Mouse (Mus musculus): ENCODE measurements at regions not wholly inside any gene's neighbourhood (a gene's known extent, or its start where the extent isn't known, plus 50 kb on each side); places are given as distances from the start of the nearest gene placed in this dataset.
A peak's percentile ranks its signal among the peaks of the same experiment; 100 is the strongest.

GRCm38 (mm10) chr13:48027775-48028489 lies 233.1 kb upstream of the Id4 start:
- Histone ChIP-seq H3K27me3 (no peaks in the 10 kb centered on the region), H3K9ac (no peak overlapping the region), H3K4me2 (no peak overlapping the region), H3K4me1 (no peaks in the 10 kb centered on the region), H3K4me3 (replicated peaks) (no peak overlapping the region), H3K36me3 (no peaks in the 10 kb centered on the region), H3K9me3 (replicated peaks) (no peaks in the 10 kb centered on the region), H3K27ac (no peak overlapping the region)
- no peak for ATAC-seq (replicated peaks; ENCODE audit: low FRiP score)
- WGBS = 57% methylated on average over 7 of the region's 7 CpGs

DNA sequence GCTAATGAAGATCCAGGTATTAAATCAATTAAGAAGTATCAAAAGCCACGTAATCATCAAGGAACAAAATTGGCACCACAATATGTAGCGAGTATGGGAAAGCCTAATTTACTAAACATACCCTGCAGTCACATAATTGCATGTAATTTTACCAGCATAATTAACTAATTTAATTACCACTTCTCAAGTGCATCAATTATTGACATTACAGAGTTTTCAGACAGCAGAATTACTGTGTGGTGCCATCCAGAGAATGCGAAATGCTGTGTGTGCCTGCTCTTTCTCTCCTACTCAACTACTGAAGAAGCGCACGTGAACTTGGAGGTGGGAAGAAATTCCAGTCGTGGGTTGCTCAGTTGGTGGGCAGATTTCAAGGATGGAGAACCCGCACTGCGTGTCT lies 229.5 kb upstream of the Id4 start:
- Histone ChIP-seq H3K4me3 (replicated peaks) (no peak overlapping the region), H3K9me3 (replicated peaks) (no peaks in the 10 kb centered on the region), H3K27me3 (no peaks in the 10 kb centered on the region), H3K4me2 (no peak overlapping the region), H3K9ac (no peak overlapping the region), H3K27ac (no peak overlapping the region), H3K36me3 (no peaks in the 10 kb centered on the region), H3K4me1 (no peaks in the 10 kb centered on the region)
- no peak for ATAC-seq (replicated peaks; ENCODE audit: low FRiP score)
- 86% methylated on average over 8 of the region's 8 CpGs for whole genome bisulfite sequencing

GRCm38 (mm10) chr13:48042172-48042571 lies 218.9 kb upstream of the Id4 start:
- no peak for ATAC-seq (replicated peaks; ENCODE audit: low FRiP score)
- Histone ChIP-seq H3K27ac (no peak overlapping the region), H3K4me3 (replicated peaks) (no peak overlapping the region), H3K9me3 (replicated peaks) (no peaks in the 10 kb centered on the region), H3K27me3 (no peaks in the 10 kb centered on the region), H3K4me2 (no peak overlapping the region), H3K9ac (no peak overlapping the region), H3K36me3 (no peaks in the 10 kb centered on the region), H3K4me1 (no peaks in the 10 kb centered on the region)
- 75% methylated on average over 4 of the region's 4 CpGs for WGBS

- no peaks in the 10 kb centered on the region for H3K4me1 ChIP-seq
- H3K4me3 ChIP-seq (replicated peaks) = no peak overlapping the region
- no peaks in the 10 kb centered on the region for H3K27me3 ChIP-seq
- WGBS = 80% methylated on average over 6 of the region's 6 CpGs
- no peak overlapping the region for H3K27ac ChIP-seq
- H3K4me2 ChIP-seq = no peak overlapping the region
- no peaks in the 10 kb centered on the region for H3K9me3 ChIP-seq (replicated peaks)
- H3K9ac ChIP-seq = no peak overlapping the region
- ATAC-seq (replicated peaks; ENCODE audit: low FRiP score) = no peak
- no peaks in the 10 kb centered on the region for H3K36me3 ChIP-seq
These were observed 218.5 kb upstream of the Id4 start for GRCm38 (mm10) chr13:48042572-48042971.

DNA sequence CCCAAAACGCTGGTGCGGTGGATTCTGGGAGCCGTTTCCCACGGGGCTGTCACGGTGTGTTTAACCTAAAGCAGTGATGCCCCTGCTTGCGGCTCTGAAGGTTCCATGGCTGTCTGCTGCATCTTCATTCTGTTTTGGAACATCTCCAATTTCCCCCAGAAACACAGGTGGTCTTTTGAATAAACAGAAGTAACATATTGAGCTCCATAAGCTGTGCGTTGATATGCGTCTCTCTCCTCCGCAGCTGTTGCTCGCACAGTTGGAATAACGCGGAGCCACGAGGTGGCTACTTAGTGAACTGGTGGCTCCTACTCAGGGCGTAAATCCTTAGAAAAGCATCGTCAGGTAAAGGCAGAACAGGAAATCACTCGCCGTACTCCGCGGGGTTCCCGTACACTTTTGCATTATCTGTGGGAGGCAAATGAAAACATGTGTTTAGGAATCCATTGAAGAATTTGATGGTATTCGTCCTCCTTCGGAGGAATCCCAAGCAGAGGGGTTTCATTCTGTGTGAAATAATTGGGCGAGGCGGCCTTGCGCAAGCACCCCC lies 214.8 kb upstream of the Id4 start:
- no peak overlapping the region for H3K27ac ChIP-seq
- no peak for ATAC-seq (replicated peaks; ENCODE audit: low FRiP score)
- H3K9ac ChIP-seq = no peak overlapping the region
- no peaks in the 10 kb centered on the region for H3K4me1 ChIP-seq
- 72% methylated on average over 25 of the region's 25 CpGs for WGBS
- H3K9me3 ChIP-seq (replicated peaks) = no peaks in the 10 kb centered on the region
- no peaks in the 10 kb centered on the region for H3K36me3 ChIP-seq
- no peaks in the 10 kb centered on the region for H3K27me3 ChIP-seq
- no peak overlapping the region for H3K4me3 ChIP-seq (replicated peaks)
- H3K4me2 ChIP-seq = no peak overlapping the region

DNA sequence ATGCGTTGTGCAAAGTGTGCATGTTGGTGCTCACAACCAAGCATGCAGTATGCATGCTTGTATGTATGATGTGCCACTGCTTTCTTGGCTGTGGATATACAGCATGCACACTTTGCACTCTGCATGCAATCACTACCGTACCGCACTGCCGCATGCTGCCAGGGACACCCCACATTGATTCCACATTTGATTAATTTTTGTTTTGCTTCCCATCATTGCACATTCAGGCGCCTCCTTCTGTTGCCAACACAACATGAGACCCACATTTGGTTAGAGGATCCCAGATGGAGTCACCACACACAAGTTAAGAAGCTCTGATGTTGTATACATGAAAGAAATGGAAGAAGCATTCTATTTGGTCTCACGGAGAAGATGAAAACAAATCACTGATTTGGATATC lies 211.2 kb upstream of the Id4 start:
- Histone ChIP-seq H3K9ac (no peak overlapping the region), H3K4me3 (replicated peaks) (no peak overlapping the region), H3K4me1 (no peaks in the 10 kb centered on the region), H3K27me3 (no peaks in the 10 kb centered on the region), H3K9me3 (replicated peaks) (no peaks in the 10 kb centered on the region), H3K27ac (no peak overlapping the region), H3K4me2 (no peak overlapping the region), H3K36me3 (no peaks in the 10 kb centered on the region)
- WGBS = 91% methylated on average over 6 of the region's 6 CpGs
- no peak for ATAC-seq (replicated peaks; ENCODE audit: low FRiP score)

DNA sequence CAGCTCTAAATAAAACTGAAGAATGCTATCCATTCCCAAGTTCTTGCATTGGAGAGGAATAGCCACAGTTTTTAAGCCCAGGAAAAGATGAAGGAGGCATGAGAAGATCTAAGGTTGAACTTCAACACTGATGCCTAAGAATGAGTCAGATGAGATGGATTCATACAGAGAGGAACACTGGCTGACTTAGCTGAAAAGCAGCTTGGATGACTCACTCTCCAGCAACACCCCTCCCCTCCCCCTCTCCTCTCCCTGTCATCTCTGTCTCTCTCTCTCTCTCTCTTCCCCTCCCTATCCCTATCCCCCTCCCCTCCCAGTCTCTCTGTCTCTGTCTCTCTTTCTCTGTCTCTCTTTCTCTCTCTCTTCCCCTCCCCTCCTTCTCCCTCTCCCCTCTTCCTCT lies 186.4 kb upstream of the Id4 start:
- no peaks in the 10 kb centered on the region for H3K9me3 ChIP-seq (replicated peaks)
- no peak for ATAC-seq (replicated peaks; ENCODE audit: low FRiP score)
- no peaks in the 10 kb centered on the region for H3K36me3 ChIP-seq
- no peak overlapping the region for H3K9ac ChIP-seq
- H3K27me3 ChIP-seq = no peaks in the 10 kb centered on the region
- H3K4me3 ChIP-seq (replicated peaks) = no peak overlapping the region
- H3K4me1 ChIP-seq = peaks cover 5% of the 10 kb centered on the region; the same call in 1 of the 2 replicates
- no peak overlapping the region for H3K27ac ChIP-seq
- H3K4me2 ChIP-seq = no peak overlapping the region

DNA sequence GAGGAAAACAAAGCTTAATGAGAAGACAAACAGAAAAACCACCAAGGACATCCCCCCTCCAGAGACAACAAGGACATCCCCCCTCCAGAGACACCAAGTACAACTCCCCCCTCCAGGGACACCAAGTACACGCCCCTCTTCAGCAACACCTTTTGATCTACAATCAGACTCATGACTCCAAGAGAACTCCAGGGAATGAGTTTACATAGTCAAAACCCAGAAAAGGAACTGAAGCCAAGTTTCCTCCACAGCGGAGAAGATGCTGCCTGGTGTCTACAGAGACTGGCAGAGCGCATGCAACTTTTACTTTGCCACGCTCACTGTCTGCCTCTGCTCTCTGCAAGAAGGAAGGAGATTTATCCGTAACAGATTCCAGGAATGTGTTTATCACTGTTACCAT lies 185.7 kb upstream of the Id4 start:
- Histone ChIP-seq H3K27me3 (no peaks in the 10 kb centered on the region), H3K9me3 (replicated peaks) (no peaks in the 10 kb centered on the region), H3K27ac (no peak overlapping the region), H3K9ac (no peak overlapping the region), H3K4me3 (replicated peaks) (no peak overlapping the region), H3K36me3 (no peaks in the 10 kb centered on the region), H3K4me2 (no peak overlapping the region), H3K4me1 (peaks cover 5% of the 10 kb centered on the region; the same call in 1 of the 2 replicates)
- no peak for ATAC-seq (replicated peaks; ENCODE audit: low FRiP score)
- 80% methylated on average over 5 of the region's 5 CpGs for WGBS

DNA sequence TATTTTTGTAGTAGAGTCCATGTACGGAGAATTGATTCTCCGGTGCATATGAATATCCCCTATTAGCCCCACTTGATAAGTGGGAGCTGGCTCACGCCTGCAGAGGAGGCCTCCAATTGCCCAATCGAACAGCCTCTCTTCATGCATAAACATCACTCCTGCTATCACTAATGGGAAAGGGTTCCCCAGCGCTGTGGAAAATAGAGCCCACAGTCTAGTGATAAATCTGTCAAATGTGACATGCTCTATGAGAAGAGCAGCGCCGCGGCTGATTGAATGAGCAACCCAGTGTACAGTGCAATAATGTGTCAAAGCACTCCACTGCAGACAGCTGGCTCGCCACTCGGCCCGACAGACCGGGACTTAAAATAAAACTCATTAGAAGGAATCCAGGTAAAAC lies 182.8 kb upstream of the Id4 start:
- Histone ChIP-seq H3K9ac (no peak overlapping the region), H3K9me3 (replicated peaks) (no peaks in the 10 kb centered on the region), H3K36me3 (no peaks in the 10 kb centered on the region), H3K4me1 (peaks cover 5% of the 10 kb centered on the region; the same call in 1 of the 2 replicates), H3K27me3 (no peaks in the 10 kb centered on the region), H3K4me3 (replicated peaks) (no peak overlapping the region), H3K4me2 (peak overlapping the region; percentile 32), H3K27ac (no peak overlapping the region)
- no peak for ATAC-seq (replicated peaks; ENCODE audit: low FRiP score)
- WGBS = 31% methylated on average over 12 of the region's 12 CpGs

- no peaks in the 10 kb centered on the region for H3K27me3 ChIP-seq
- 78% methylated on average over 2 of the region's 2 CpGs for WGBS
- H3K4me1 ChIP-seq = peaks cover 1% of the 10 kb centered on the region; the same call in 1 of the 2 replicates
- H3K36me3 ChIP-seq = no peaks in the 10 kb centered on the region
- H3K27ac ChIP-seq = no peak overlapping the region
- no peak overlapping the region for H3K4me2 ChIP-seq
- no peak overlapping the region for H3K9ac ChIP-seq
- H3K4me3 ChIP-seq (replicated peaks) = no peak overlapping the region
- ATAC-seq (replicated peaks; ENCODE audit: low FRiP score) = no peak
- H3K9me3 ChIP-seq (replicated peaks) = no peaks in the 10 kb centered on the region
These were observed 177.7 kb upstream of the Id4 start for GRCm38 (mm10) chr13:48083294-48083693.

GRCm38 (mm10) chr13:48083807-48084206 lies 177.2 kb upstream of the Id4 start:
- ATAC-seq (replicated peaks; ENCODE audit: low FRiP score) = no peak
- Histone ChIP-seq H3K4me1 (no peaks in the 10 kb centered on the region), H3K9me3 (replicated peaks) (no peaks in the 10 kb centered on the region), H3K9ac (no peak overlapping the region), H3K36me3 (no peaks in the 10 kb centered on the region), H3K4me2 (no peak overlapping the region), H3K4me3 (replicated peaks) (no peak overlapping the region), H3K27ac (no peak overlapping the region), H3K27me3 (no peaks in the 10 kb centered on the region)

DNA sequence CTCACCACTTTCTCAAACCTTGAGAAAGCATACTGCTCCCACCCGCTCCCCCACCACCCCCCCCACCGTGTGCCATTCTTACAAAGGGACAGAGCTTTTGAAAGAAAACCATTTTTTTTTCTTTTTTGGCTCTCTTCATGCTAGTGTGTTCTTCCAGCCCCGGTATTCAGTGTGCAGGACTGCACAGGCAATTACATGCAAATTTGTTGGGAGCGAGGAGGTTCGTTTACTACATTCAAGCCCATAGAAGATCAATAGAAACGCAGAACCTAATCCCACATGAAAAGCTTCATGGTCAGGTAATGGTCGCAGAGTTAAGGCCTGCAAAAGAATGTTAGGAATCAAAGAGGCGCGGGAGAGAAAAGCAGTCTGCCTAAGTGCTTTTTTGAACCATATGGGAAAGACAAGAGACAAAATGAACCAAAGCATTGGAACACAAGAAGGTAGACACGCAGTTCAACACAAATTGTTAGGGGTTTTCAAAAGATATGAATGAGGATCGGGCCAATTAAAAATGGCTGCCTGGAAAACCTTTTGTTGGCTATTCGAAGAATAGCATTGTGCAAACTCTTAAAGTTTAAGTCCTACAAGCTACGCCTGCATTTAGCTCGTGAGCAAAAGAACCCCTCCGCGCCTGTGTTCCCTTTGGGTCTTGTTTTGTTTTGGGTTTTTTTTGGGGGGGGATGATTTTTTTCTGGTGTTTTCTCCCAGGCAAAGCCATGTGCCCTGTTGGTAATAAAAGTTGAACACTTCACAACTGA lies 166.6 kb upstream of the Id4 start:
- H3K9me3 ChIP-seq (replicated peaks) = no peaks in the 10 kb centered on the region
- WGBS = 86% methylated on average over 16 of the region's 16 CpGs
- no peaks in the 10 kb centered on the region for H3K4me1 ChIP-seq
- no peaks in the 10 kb centered on the region for H3K36me3 ChIP-seq
- no peak for ATAC-seq (replicated peaks; ENCODE audit: low FRiP score)
- 0 out of 2 replicates have a peak overlapping the region, but pooled peaks have one; percentile 11 for H3K27ac ChIP-seq
- H3K27me3 ChIP-seq = no peaks in the 10 kb centered on the region
- H3K4me3 ChIP-seq (replicated peaks) = no peak overlapping the region
- H3K4me2 ChIP-seq = no peak overlapping the region
- H3K9ac ChIP-seq = no peak overlapping the region
